Mouse (Mus musculus): Measurements from ENCODE around the gene Cmas.

The Cmas gene

GRCm38 (mm10) chr6:142756507-142757333, at the start of gene Cmas:
Gene Cmas, plus strand, starts transcription at chr6:142756686.
- no peak for DNase-seq (ENCODE audit: extremely low spot score, low read depth, low spot score)

DNA sequence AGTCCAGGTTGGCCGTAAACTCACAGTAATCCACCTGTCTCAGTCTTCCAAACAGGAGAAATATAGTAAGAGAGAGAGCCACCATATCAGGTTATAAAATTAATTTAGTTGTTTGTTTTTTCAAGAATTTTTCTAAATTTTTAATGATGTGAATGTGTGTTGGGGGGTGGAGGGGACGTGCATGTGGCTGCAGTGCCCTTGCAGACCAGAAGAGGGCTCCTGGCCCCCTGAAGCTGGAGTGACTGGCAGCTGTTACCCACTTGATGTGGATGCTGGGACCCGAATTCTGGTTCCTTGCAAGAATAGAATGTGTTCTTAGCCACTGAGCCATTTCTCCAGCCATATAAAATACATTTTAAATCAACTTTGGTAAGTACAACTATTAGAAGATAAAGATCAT, 49.8 kb upstream of the Cmas start:
- no peak for DNase-seq (ENCODE audit: extremely low spot score, low read depth, low spot score)

GRCm38 (mm10) chr6:142708369-142708768, 48.1 kb upstream of the Cmas start:
- no peak for DNase-seq (ENCODE audit: extremely low spot score, low read depth, low spot score)

DNA sequence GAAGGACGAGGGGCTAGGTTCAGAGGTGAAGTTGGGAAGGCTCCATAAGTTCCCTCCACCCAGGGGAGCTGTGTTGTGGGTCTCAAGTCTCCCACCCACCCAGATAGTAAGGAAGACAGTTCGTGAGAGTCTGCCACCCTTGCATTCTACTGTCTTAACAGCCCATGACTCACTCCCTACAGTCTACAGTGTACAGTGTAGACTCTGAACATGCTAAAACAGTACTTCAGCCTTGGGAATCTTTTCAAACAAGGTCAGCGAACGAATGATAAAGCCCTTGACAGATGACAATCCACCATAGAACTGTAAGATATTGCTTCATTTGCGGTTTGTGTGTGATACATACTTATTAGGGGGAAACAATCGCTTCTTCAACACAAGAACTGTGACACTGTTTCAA, 45.8 kb upstream of the Cmas start:
- no peak for DNase-seq (ENCODE audit: extremely low spot score, low read depth, low spot score)

GRCm38 (mm10) chr6:142711106-142711505, 45.4 kb upstream of the Cmas start:
- no peak for DNase-seq (ENCODE audit: extremely low spot score, low read depth, low spot score)

DNA sequence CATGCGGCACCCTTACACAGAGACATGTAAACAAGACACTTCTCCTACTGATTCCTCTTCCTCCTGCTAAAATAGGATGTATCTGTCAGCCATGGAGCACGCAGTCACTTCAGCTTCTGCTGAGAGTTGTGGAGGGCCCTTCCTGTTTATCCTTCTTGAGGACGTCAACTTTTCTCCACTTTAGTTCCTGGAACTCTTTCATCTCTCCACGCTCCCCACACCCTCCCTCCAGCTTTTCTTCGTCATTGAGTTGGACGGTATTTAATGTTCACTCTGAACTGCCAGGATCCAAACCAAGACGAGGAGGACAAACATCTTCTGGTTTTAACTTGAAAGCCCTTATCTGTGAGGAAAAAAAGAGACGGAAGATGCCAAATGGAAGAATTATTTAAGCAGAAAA, 41.5 kb upstream of the Cmas start:
- no peak for DNase-seq (ENCODE audit: extremely low spot score, low read depth, low spot score)

- no peak for DNase-seq (ENCODE audit: extremely low spot score, low read depth, low spot score)
Measured at GRCm38 (mm10) chr6:142717186-142717585, 39.3 kb upstream of the Cmas start.

DNA sequence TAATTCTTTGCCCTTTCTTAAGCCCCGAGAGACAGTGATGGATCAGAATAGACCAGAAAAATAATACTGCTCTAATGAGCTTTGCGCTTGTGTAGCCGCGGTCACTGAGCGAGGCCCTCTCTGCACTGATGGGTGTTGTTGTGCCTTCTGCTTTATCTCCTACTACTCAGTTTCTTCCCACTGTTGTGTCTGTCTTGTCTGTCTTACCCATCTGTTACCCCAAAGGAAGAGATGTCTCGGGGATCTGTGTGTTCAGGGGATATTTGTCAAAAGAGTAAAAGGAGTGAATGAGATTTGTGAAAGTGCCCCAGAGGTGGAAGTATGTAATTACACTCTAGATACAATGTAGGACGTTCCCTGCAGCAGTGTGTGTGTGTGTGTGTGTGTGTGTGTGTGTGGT, 38.3 kb upstream of the Cmas start:
- no peak for DNase-seq (ENCODE audit: extremely low spot score, low read depth, low spot score)

DNA sequence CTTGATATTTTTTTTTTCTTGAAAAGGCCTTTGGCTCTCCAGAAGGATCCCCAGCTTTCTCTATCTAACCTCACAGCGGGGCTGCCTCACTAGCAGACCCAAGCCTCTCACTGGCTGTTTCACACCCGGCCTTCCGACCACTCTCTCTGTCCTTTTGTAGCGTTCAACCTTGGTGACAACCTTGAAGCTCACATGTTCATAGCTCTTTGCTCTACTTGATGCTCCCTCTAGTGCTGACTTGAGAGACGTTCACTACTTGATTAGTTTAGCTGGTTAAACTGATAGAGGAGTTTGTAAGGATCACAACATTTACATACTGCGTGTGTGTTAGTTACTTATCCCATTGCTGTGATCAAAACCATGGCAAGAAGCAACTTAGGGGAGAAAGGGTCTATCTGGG, 35.8 kb upstream of the Cmas start:
- no peak for DNase-seq (ENCODE audit: extremely low spot score, low read depth, low spot score)

- DNase-seq (ENCODE audit: extremely low spot score, low read depth, low spot score) = no peak
Measured at GRCm38 (mm10) chr6:142721731-142722130, 34.8 kb upstream of the Cmas start.

GRCm38 (mm10) chr6:142726032-142726431, 30.5 kb upstream of the Cmas start:
- no peak for DNase-seq (ENCODE audit: extremely low spot score, low read depth, low spot score)

- no peak for DNase-seq (ENCODE audit: extremely low spot score, low read depth, low spot score)
Measured at GRCm38 (mm10) chr6:142732567-142733290, 23.8 kb upstream of the Cmas start.

GRCm38 (mm10) chr6:142735302-142736005, 21.0 kb upstream of the Cmas start:
- no peak for DNase-seq (ENCODE audit: extremely low spot score, low read depth, low spot score)

- no peak for DNase-seq (ENCODE audit: extremely low spot score, low read depth, low spot score)
Measured at GRCm38 (mm10) chr6:142738225-142738624, 18.3 kb upstream of the Cmas start.

GRCm38 (mm10) chr6:142738637-142739036, 17.8 kb upstream of the Cmas start:
- DNase-seq (ENCODE audit: extremely low spot score, low read depth, low spot score) = no peak

DNA sequence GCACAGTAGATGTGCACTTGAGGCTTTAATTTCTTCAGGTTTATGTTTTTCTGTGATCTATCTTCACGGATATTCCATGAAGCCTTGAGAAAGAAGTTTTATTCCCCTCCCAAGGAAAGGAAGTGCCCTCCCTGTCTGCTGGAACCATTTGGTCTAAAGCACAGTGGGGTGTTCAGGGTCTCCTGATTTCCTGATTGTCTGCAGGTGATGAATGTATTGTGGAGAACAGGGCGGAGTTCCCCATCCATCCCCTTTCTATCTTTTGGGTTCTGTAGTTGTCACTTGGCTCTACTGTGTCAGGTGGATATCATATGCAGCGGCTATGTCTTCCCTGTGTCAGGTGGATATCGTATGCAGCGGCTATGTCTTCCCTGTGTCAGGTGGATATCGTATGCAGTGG, 14.7 kb upstream of the Cmas start:
- DNase-seq (ENCODE audit: extremely low spot score, low read depth, low spot score) = no peak

GRCm38 (mm10) chr6:142743193-142743592, 13.3 kb upstream of the Cmas start:
- no peak for DNase-seq (ENCODE audit: extremely low spot score, low read depth, low spot score)

DNA sequence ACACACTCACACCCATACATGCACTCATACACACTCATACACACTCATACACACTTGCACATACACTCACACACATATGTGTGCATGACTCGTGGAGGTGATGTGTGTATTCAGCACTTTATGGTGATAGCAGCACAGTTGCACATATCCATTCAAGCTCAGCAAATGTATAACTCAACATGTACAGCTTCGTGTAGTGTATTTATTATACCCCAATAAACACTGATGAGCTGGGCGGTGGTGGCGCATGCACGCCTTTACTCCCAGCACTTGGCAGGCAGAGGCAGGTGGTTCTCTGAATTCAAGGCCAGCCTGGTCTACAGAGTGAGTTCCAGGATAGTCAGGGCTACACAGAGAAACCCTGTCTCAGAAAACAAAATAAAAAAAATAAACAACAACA, 11.0 kb upstream of the Cmas start:
- DNase-seq (ENCODE audit: extremely low spot score, low read depth, low spot score) = no peak

GRCm38 (mm10) chr6:142746765-142747164, 9.7 kb upstream of the Cmas start:
- DNase-seq (ENCODE audit: extremely low spot score, low read depth, low spot score) = no peak

- no peak for DNase-seq (ENCODE audit: extremely low spot score, low read depth, low spot score)
Measured at GRCm38 (mm10) chr6:142747165-142747564, 9.3 kb upstream of the Cmas start.

DNA sequence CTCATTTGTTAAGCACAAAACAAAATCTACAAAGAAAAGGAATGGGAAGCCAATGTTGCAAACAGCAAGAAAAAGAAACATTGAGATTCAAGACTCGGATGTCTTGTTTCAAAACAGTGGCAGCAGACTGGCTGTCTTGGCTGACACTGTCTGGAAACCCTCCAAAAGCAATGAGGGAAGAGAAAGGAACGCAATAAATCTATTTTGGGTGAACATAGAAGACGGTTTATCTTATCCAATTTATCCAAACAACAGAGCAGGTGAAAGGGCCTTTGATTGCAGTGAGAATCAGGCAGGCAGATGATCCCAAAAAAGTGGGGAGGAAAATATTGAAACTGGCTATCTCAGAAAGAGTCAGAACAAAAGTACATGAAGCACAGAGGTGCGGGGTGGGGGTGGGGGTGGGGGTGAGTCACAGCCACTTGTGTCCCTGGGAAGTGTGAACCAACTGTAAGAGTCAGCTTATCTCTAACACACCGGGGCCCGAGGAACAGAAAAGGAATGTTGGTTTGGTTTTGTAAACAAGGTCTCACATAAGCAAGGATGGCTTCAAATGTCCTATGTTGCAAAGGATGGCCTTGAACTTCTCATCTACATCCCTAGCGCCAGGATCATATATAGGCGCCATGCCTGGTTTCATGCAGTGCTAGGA, 8.3 kb upstream of the Cmas start:
- DNase-seq (ENCODE audit: extremely low spot score, low read depth, low spot score) = no peak

Data from hindlimb bud, embryonic 11.5 days (tissue).